Mouse (Mus musculus) bone marrow macrophage, adult 2 months (primary cell): Measurements from ENCODE around the gene Mia2.

ENCODE experiments used
- CTCF ChIP-seq: IDR thresholded peaks from 2 replicates; pipeline ENCODE4 v1.5.1; 2012; ENCODE audit warnings: low read depth, mild to moderate bottlenecking, low read length, moderate library complexity
- POLR2A ChIP-seq: IDR thresholded peaks from 2 replicates; pipeline ENCODE4 v1.6.1; 2012; ENCODE audit warnings: mild to moderate bottlenecking, low read depth, low read length, borderline replicate concordance

DNA sequence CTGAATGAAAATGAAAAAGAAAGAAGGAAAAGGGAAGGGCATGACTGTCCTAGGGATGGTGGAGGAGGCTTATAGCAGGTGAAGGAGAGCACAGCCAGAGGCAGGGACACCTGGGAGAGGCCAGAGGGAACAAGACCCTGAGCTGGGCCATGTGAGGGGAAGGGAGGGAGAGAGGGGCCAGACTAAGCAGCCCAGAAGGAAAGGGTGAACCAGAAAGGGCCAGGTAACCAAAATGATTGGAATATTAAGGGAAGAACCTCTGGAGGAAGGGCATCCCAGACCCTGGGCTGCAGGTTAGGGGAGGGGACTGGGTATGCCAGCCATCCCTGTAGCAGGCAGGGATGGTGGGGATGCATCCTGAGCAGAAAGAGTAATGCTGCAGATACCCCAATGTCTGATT is 41.6 kb upstream of the Mia2 start:
- TF ChIP-seq POLR2A (no peak), CTCF (no peak)
